Mouse (Mus musculus): ENCODE measurements around the gene Fuca1. TPM values are rescaled to one million over a fixed set of nuclear protein-coding genes. Genes with fewer than 3 reads are reported as not detected.
"Not testable (repeated sequence)": the region's sequence is repeated elsewhere in the genome, so short reads cannot be mapped to it uniquely, and the experiment has no call there.

Fuca1 gene
- polyA plus RNA-seq, 1 experiment from 2014 or later, result 39.2 TPM

DNA sequence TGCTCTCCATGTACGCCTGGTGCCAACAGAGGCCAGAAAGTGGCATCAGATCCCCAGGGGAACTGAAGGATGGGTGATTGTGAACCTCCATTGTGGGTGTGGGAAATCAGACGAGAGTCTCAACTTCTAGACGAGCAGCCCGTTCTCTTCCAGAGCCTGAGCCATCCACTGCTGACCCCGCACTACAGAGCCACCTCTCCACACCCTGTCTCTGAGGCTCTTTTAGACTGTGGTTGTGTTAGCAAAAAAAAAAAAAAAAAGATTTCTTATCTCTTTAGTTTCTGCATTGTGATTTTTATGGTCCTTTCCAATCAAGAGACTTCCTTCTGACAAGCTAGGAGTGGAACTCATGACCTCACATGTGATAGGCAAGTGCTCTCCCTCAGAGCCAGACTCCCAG, 8.9 kb downstream of the Fuca1 start:
- Histone ChIP-seq H3K9ac (replicated peaks; ENCODE audit: low read length) (no peak overlapping the region), H3K27me3 (ENCODE audit: control insufficient read depth, insufficient read depth, low read length) (no peaks in the 10 kb centered on the region), H3K4me2 (ENCODE audit: low read depth, low read length) (no peak overlapping the region), H3K4me1 (ENCODE audit: control insufficient read depth, insufficient read depth, low read length) (no peaks in the 10 kb centered on the region), H3K36me3 (replicated peaks; ENCODE audit: control insufficient read depth, insufficient read depth, low read depth, low read length) (no peaks in the 10 kb centered on the region; the same call in 1 of the 2 replicates), H3K4me3 (ENCODE audit: low read depth, low read length) (no peak overlapping the region), H3K27ac (replicated peaks; ENCODE audit: low read depth, low read length) (no peak overlapping the region), H3K9me3 (replicated peaks; ENCODE audit: control insufficient read depth, low read length) (no peaks in the 10 kb centered on the region)
- 85% methylated on average over 5 of the region's 5 CpGs for WGBS
- DNase-seq (ENCODE audit: low spot score) (no peak), ATAC-seq (replicated peaks; ENCODE audit: insufficient number of reproducible peaks, low FRiP score, low TSS enrichment, low read depth) (no peak)

DNA sequence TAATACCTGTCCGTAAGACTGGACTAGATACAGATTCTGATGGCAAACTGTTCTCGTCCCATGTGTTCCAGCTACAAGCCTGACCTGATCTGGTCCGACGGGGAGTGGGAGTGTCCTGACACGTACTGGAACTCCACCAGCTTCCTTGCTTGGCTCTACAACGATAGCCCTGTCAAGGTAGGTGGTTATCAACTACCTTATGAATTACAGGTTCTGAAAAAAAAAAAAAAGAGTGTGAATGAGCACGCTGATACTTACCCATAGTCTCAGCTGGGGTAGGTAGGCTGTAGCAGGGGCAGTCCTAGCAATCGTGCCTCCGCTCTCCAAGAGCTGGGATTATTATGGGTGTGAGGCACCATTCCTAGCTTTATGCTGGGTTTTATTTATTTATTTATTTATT, 9.3 kb downstream of the Fuca1 start:
- Histone ChIP-seq H3K27ac (replicated peaks; ENCODE audit: low read depth, low read length) (no peak overlapping the region), H3K9me3 (replicated peaks; ENCODE audit: control insufficient read depth, low read length) (no peaks in the 10 kb centered on the region), H3K4me1 (ENCODE audit: control insufficient read depth, insufficient read depth, low read length) (no peaks in the 10 kb centered on the region), H3K4me3 (ENCODE audit: low read depth, low read length) (no peak overlapping the region), H3K9ac (replicated peaks; ENCODE audit: low read length) (no peak overlapping the region), H3K36me3 (replicated peaks; ENCODE audit: control insufficient read depth, insufficient read depth, low read depth, low read length) (no peaks in the 10 kb centered on the region; the same call in 1 of the 2 replicates), H3K27me3 (ENCODE audit: control insufficient read depth, insufficient read depth, low read length) (no peaks in the 10 kb centered on the region), H3K4me2 (ENCODE audit: low read depth, low read length) (no peak overlapping the region)
- DNase-seq (ENCODE audit: low spot score) (no peak), ATAC-seq (replicated peaks; ENCODE audit: insufficient number of reproducible peaks, low FRiP score, low TSS enrichment, low read depth) (no peak)
- WGBS, result 91% methylated on average over 9 of the region's 9 CpGs

DNA sequence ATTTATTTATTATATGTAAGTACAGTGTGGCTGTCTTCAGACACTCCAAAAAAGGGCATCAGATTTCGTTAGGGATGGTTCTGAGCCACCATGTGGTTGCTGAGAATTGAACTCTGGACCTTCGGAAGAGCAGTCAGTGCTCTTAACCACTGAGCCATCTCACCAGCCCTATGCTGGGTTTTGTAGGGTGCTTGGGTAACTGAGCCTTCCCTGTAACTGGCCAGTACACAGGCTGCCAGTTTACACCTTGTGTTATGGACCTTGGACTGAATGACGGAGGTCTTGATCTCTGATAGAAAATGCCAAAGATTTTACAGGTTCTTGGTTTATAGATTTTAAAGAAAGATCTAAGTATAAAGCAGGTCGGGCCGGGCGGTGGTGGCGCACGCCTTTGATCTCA, 9.7 kb downstream of the Fuca1 start:
- no peak overlapping the region for H3K27ac ChIP-seq (replicated peaks; ENCODE audit: low read depth, low read length)
- no peak overlapping the region for H3K9ac ChIP-seq (replicated peaks; ENCODE audit: low read length)
- no peaks in the 10 kb centered on the region; the same call in 1 of the 2 replicates for H3K36me3 ChIP-seq (replicated peaks; ENCODE audit: control insufficient read depth, insufficient read depth, low read depth, low read length)
- DNase-seq (ENCODE audit: low spot score) (no peak), ATAC-seq (replicated peaks; ENCODE audit: insufficient number of reproducible peaks, low FRiP score, low TSS enrichment, low read depth) (no peak)
- no peak overlapping the region for H3K4me2 ChIP-seq (ENCODE audit: low read depth, low read length)
- H3K4me1 ChIP-seq (ENCODE audit: control insufficient read depth, insufficient read depth, low read length), result no peaks in the 10 kb centered on the region
- H3K4me3 ChIP-seq (ENCODE audit: low read depth, low read length), result no peak overlapping the region
- no peaks in the 10 kb centered on the region for H3K27me3 ChIP-seq (ENCODE audit: control insufficient read depth, insufficient read depth, low read length)
- no peaks in the 10 kb centered on the region for H3K9me3 ChIP-seq (replicated peaks; ENCODE audit: control insufficient read depth, low read length)
- WGBS, result 91% methylated on average over 8 of the region's 8 CpGs

DNA sequence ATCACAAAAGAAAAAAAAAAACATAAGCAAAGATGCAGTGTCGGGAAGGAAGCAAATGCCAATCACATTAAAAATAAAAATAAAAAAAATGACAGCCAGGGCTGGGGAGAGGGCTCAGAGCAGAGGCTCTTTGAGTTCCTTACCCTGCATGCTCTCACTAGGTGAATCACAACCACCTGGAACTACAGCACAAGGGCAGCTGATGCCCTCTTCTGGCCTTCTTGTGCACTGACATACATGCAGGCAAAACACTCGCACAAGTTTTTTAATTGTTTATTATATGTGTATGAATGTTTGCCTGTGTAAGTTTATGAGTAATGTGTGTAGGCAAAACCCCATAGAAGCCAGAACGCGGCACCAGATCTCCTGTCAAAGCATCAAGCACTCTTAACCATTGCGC, 11.3 kb downstream of the Fuca1 start:
- H3K9ac ChIP-seq (replicated peaks; ENCODE audit: low read length), result no peak overlapping the region
- no peak overlapping the region for H3K27ac ChIP-seq (replicated peaks; ENCODE audit: low read depth, low read length)
- H3K27me3 ChIP-seq (ENCODE audit: control insufficient read depth, insufficient read depth, low read length), result no peaks in the 10 kb centered on the region
- peak; percentile 56 for DNase-seq (ENCODE audit: low spot score)
- WGBS, result 69% methylated on average over 5 of the region's 5 CpGs
- no peaks in the 10 kb centered on the region for H3K4me1 ChIP-seq (ENCODE audit: control insufficient read depth, insufficient read depth, low read length)
- ATAC-seq (replicated peaks; ENCODE audit: insufficient number of reproducible peaks, low FRiP score, low TSS enrichment, low read depth), result no peak
- no peaks in the 10 kb centered on the region for H3K9me3 ChIP-seq (replicated peaks; ENCODE audit: control insufficient read depth, low read length)
- H3K4me3 ChIP-seq (ENCODE audit: low read depth, low read length), result no peak overlapping the region
- no peaks in the 10 kb centered on the region for H3K36me3 ChIP-seq (replicated peaks; ENCODE audit: control insufficient read depth, insufficient read depth, low read depth, low read length)
- H3K4me2 ChIP-seq (ENCODE audit: low read depth, low read length), result no peak overlapping the region

DNA sequence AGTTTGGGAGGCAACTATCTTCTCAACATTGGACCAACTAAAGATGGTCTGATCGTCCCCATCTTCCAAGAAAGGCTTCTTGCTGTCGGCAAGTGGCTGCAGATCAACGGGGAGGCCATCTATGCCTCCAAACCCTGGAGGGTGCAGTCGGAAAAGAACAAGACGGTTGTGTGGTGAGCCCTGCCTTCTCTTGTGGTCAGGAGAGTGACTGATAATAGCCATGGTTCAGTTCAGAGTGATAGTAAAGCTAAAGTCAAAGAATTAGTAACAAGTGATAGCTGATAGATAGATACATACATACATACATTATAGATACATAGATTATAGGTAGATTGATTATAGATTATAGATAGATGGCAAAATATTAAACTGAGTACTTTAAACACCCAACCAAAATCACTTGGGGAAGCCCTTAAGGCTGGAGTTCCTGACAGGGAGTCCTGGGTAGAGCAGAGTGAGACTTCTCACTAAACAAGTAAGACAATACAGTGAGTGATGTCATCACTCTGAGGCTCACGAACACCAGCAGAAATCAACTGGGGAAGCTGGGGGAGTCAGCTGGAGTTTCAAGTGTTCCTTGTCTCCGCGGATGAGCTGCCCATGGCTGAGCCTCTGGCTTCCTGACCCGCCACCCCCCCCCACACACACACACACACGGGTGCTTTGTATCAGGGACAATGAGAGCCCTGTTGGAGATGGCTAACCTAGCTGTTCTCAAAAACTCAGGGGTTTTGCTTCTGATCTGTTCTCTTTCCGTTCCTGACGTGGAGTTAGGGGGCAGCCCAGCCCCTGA, 14.4 kb downstream of the Fuca1 start:
- Histone ChIP-seq H3K9ac (replicated peaks; ENCODE audit: low read length) (no peak overlapping the region), H3K27ac (replicated peaks; ENCODE audit: low read depth, low read length) (no peak overlapping the region), H3K4me2 (ENCODE audit: low read depth, low read length) (no peak overlapping the region), H3K4me3 (ENCODE audit: low read depth, low read length) (no peak overlapping the region), H3K9me3 (replicated peaks; ENCODE audit: control insufficient read depth, low read length) (no peaks in the 10 kb centered on the region), H3K36me3 (replicated peaks; ENCODE audit: control insufficient read depth, insufficient read depth, low read depth, low read length) (no peaks in the 10 kb centered on the region), H3K27me3 (ENCODE audit: control insufficient read depth, insufficient read depth, low read length) (no peaks in the 10 kb centered on the region), H3K4me1 (ENCODE audit: control insufficient read depth, insufficient read depth, low read length) (no peaks in the 10 kb centered on the region)
- ATAC-seq (replicated peaks; ENCODE audit: insufficient number of reproducible peaks, low FRiP score, low TSS enrichment, low read depth) (0 out of 2 replicates have a peak, but pooled peaks have one; percentile 39), DNase-seq (ENCODE audit: low spot score) (no peak)
- WGBS, result 40% methylated on average over 12 of the region's 12 CpGs

DNA sequence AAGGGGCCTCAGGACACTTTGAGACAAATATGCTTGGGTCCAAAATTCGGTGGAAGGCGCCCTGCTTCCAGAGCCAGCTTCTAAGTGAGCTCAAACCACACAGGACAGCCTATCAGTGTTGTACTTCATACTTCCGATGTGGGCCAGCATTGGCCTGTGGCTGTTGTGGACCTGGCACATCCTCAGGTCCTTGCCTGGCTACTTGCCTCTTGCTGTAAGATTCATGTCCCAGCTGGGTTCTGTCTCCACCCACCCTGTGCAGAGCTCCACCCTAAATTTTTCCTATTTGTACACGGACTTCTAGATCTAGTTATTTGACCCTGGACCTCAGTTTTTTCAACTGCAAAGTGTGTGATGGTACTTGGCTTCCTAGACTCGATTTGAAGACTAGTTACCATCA, 15.0 kb downstream of the Fuca1 start:
- WGBS, result 47% methylated on average over 5 of the region's 5 CpGs
- Histone ChIP-seq H3K4me1 (ENCODE audit: control insufficient read depth, insufficient read depth, low read length) (no peaks in the 10 kb centered on the region), H3K4me3 (ENCODE audit: low read depth, low read length) (no peak overlapping the region), H3K9me3 (replicated peaks; ENCODE audit: control insufficient read depth, low read length) (no peaks in the 10 kb centered on the region), H3K27ac (replicated peaks; ENCODE audit: low read depth, low read length) (no peak overlapping the region), H3K9ac (replicated peaks; ENCODE audit: low read length) (no peak overlapping the region), H3K36me3 (replicated peaks; ENCODE audit: control insufficient read depth, insufficient read depth, low read depth, low read length) (no peaks in the 10 kb centered on the region), H3K27me3 (ENCODE audit: control insufficient read depth, insufficient read depth, low read length) (no peaks in the 10 kb centered on the region), H3K4me2 (ENCODE audit: low read depth, low read length) (no peak overlapping the region)
- no peak for DNase-seq (ENCODE audit: low spot score)
- no peak for ATAC-seq (replicated peaks; ENCODE audit: insufficient number of reproducible peaks, low FRiP score, low TSS enrichment, low read depth)

DNA sequence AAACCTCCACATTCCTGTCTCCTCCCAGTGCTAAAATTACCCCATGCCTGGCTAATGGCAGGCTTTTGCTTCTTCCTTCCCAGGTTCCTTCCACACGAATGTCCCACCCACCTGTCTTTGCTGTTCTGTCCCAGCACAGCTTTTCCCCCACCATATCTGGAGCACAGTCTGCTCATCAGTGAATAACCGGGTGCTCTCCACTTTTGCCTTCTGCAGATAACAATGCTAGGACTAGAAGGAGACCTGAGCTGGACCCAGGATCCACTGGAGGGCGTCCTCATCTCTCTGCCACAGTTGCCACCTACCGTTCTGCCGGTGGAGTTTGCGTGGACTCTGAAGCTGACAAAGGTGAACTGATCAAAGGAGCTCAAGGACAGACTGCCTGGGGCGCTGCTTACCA, 18.3 kb downstream of the Fuca1 start:
- ATAC-seq (replicated peaks; ENCODE audit: insufficient number of reproducible peaks, low FRiP score, low TSS enrichment, low read depth) (no peak), DNase-seq (ENCODE audit: low spot score) (no peak)
- Histone ChIP-seq H3K4me1 (ENCODE audit: control insufficient read depth, insufficient read depth, low read length) (no peaks in the 10 kb centered on the region), H3K4me3 (ENCODE audit: low read depth, low read length) (no peak overlapping the region), H3K9me3 (replicated peaks; ENCODE audit: control insufficient read depth, low read length) (no peaks in the 10 kb centered on the region), H3K9ac (replicated peaks; ENCODE audit: low read length) (no peak overlapping the region), H3K4me2 (ENCODE audit: low read depth, low read length) (no peak overlapping the region), H3K27ac (replicated peaks; ENCODE audit: low read depth, low read length) (no peak overlapping the region), H3K36me3 (replicated peaks; ENCODE audit: control insufficient read depth, insufficient read depth, low read depth, low read length) (no peaks in the 10 kb centered on the region), H3K27me3 (ENCODE audit: control insufficient read depth, insufficient read depth, low read length) (no peaks in the 10 kb centered on the region)
- WGBS, result 86% methylated on average over 7 of the region's 7 CpGs

DNA sequence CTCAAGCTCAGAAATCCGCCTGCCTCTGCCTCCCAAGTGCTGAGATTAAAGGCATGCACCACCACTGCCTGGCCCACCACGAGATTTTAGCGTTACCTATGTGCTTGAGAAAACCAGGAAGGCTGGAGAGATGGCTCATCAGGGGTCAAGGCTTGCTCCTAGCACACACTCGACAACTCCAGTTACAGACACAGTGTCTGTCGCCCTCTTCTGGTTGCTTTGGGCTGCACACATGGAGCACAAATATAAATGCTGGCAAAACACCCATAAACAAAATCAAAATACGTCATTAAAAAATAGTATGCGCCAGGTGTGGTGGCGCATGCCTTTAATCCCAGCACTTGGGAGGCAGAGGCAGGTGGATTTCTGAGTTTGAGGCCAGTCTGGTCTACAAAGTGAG, 20.5 kb downstream of the Fuca1 start:
- 84% methylated on average over 8 of the region's 8 CpGs for WGBS
- not testable (repeated sequence) for ATAC-seq (replicated peaks; ENCODE audit: insufficient number of reproducible peaks, low FRiP score, low TSS enrichment, low read depth); H3K4me1 ChIP-seq (ENCODE audit: control insufficient read depth, insufficient read depth, low read length); H3K27ac ChIP-seq (replicated peaks; ENCODE audit: low read depth, low read length); H3K4me2 ChIP-seq (ENCODE audit: low read depth, low read length); H3K4me3 ChIP-seq (ENCODE audit: low read depth, low read length); H3K9me3 ChIP-seq (replicated peaks; ENCODE audit: control insufficient read depth, low read length); H3K9ac ChIP-seq (replicated peaks; ENCODE audit: low read length); H3K27me3 ChIP-seq (ENCODE audit: control insufficient read depth, insufficient read depth, low read length); DNase-seq (ENCODE audit: low spot score); H3K36me3 ChIP-seq (replicated peaks; ENCODE audit: control insufficient read depth, insufficient read depth, low read depth, low read length)
